Mouse (Mus musculus) gastrocnemius, postnatal 25 days (tissue): ENCODE data around the gene Ddx59. TPM values are rescaled to one million over a fixed set of nuclear protein-coding genes. Genes with fewer than 3 reads are reported as not detected.

Experiments used
- DNase-seq: peaks from one replicate; pipeline ENCODE4 v3.0.0; 2022
- total RNA-seq, 2 experiments: library from RNA; stranded (reverse); gene quantifications; 1 replicate in 1 of 2; 2 replicates in 1 of 2; pipeline ENCODE4 v1.2.3; 2021

Gene Ddx59
- total RNA-seq, 2 experiments from 2014 or later = 11.8 to 13.6 TPM

- DNase-seq = no peak
These were observed 32.3 kb downstream of the Ddx59 start for GRCm38 (mm10) chr1:136447338-136447737.

GRCm38 (mm10) chr1:136449541-136449940 is 34.5 kb downstream of the Ddx59 start:
- DNase-seq = no peak

GRCm38 (mm10) chr1:136450206-136450605 is 35.1 kb downstream of the Ddx59 start:
- no peak for DNase-seq

GRCm38 (mm10) chr1:136452421-136452820 is 37.4 kb downstream of the Ddx59 start:
- DNase-seq = no peak

GRCm38 (mm10) chr1:136455756-136456585 is 40.9 kb downstream of the Ddx59 start:
- no peak for DNase-seq

GRCm38 (mm10) chr1:136456741-136457140 is 41.7 kb downstream of the Ddx59 start:
- DNase-seq = no peak

GRCm38 (mm10) chr1:136457403-136457802 is 42.3 kb downstream of the Ddx59 start:
- no peak for DNase-seq

- no peak for DNase-seq
These were observed 43.7 kb downstream of the Ddx59 start for GRCm38 (mm10) chr1:136458691-136459245.

GRCm38 (mm10) chr1:136462443-136462842 is 47.4 kb downstream of the Ddx59 start:
- peak; percentile 19 for DNase-seq

GRCm38 (mm10) chr1:136465168-136465567 is 50.1 kb downstream of the Ddx59 start:
- no peak for DNase-seq

GRCm38 (mm10) chr1:136466143-136466811 is 51.2 kb downstream of the Ddx59 start, which contains the start of gene Kif14:
Gene Kif14, plus strand, starts transcription at chr1:136466343.
- DNase-seq = peak; percentile 91

- DNase-seq = no peak
These were observed 54.3 kb downstream of the Ddx59 start for GRCm38 (mm10) chr1:136469408-136469807.

GRCm38 (mm10) chr1:136470471-136470870 is 55.4 kb downstream of the Ddx59 start:
- no peak for DNase-seq

Other genes starting within 250 kb of the Ddx59 start
- gene Mroh3, start 202.4 kb upstream of the Ddx59 start, total RNA-seq = not detected
- gene Inava, start 181.0 kb upstream of the Ddx59 start, total RNA-seq = not detected
- not detected for gene Gpr25, start 154.4 kb upstream of the Ddx59 start, total RNA-seq
- 10 to 100 TPM; 10.9 to 11.5 TPM for gene Camsap2, start 69.2 kb upstream of the Ddx59 start, total RNA-seq
- under 1 TPM; 0.19 to 0.20 TPM for gene Kif14, start 51.1 kb downstream of the Ddx59 start, total RNA-seq
- gene Zfp281, start 209.6 kb downstream of the Ddx59 start, total RNA-seq = 10 to 100 TPM in 1 of 2 experiments, 1 to 10 TPM in 1; 8.3 to 10.2 TPM